Mouse (Mus musculus): Measurements from ENCODE around the gene Hspa1a. TPM values are rescaled to one million over a fixed set of nuclear protein-coding genes. Genes with fewer than 3 reads are reported as not detected.
"Not testable (repeated sequence)": the region's sequence is repeated elsewhere in the genome, so short reads cannot be mapped to it uniquely, and the experiment has no call there.

The Hspa1a gene
- polyA plus RNA-seq, 1 experiment from 2014 or later = 19.3 TPM

DNA sequence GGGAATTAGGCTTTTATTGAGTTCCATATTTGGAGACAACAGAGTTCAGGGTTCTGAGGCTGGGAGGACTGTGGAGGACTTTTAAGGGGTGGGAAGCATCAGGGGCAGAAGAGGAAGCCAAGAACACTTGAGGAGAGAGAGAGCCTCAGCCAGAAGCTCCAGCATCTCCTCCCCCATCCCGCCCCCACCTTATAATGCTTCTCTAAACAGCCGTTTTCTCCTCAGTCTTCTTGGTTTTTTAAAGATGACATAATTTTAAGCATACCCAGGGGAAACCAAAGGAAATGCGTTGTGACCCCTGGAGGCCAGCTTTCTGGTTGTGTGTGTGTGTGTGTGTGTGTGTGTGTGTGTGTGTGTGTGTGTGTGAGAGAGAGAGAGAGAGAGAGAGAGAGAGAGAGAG is 9.8 kb downstream of the Hspa1a start:
- H3K9me3 ChIP-seq (replicated peaks; ENCODE audit: control insufficient read depth, low read length, poor library complexity, severe bottlenecking) = no peaks in the 10 kb centered on the region
- no peak overlapping the region for H3K9ac ChIP-seq (ENCODE audit: low read depth, low read length)
- ATAC-seq = no peak
- H3K27me3 ChIP-seq (ENCODE audit: control insufficient read depth, insufficient read depth, low read depth, low read length) = peaks cover 10% of the 10 kb centered on the region
- H3K4me3 ChIP-seq (ENCODE audit: low read depth, low read length) = no peak overlapping the region
- no peaks in the 10 kb centered on the region for H3K36me3 ChIP-seq (ENCODE audit: control insufficient read depth, insufficient read depth, low read length)
- WGBS = 40% methylated on average over 3 of the region's 3 CpGs
- no peak overlapping the region for H3K4me2 ChIP-seq (ENCODE audit: low read length)
- no peak overlapping the region for H3K27ac ChIP-seq (ENCODE audit: low read length)
- H3K4me1 ChIP-seq (ENCODE audit: control insufficient read depth, insufficient read depth, low read length) = peaks cover 5% of the 10 kb centered on the region

DNA sequence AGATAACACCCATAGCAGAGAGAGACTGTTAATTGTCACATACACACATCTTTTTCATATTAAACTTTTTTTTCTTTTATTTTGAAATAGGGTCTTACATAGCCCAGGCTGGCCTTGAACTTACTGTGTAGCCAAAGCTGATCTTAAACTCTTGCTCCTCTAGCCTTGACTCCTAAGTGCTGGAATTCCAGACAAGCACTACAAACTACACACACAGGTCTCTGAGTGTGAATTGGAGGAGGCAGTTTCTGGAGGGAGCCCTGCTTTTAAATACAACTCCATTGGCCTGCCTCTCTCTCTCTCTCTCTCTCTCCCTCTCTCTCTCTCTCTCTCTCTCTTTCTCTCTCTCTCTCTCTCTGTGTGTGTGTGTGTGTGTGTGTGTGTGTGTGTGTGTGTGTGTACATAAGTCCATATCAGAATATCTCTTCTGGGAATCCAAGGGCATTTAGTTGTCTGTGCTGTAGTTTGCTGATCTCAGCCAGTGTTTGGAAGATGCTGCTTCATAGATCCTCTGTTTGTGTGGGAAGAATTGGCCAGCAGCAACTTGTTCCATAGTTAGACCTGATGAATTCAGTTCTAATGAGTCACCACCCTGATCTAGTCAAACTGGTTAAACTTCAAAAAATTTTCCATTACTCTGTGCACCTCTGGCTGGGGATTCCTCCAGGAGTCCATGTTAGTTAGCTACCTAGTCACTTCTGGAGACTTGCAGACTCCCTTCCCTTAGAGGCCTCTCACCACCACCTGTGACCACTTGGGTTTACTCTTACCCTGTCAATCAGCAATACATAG is 11.1 kb downstream of the Hspa1a start:
- no peak overlapping the region for H3K4me2 ChIP-seq (ENCODE audit: low read length)
- no peak overlapping the region for H3K27ac ChIP-seq (ENCODE audit: low read length)
- H3K27me3 ChIP-seq (ENCODE audit: control insufficient read depth, insufficient read depth, low read depth, low read length) = peaks cover 10% of the 10 kb centered on the region
- ATAC-seq = no peak
- H3K9ac ChIP-seq (ENCODE audit: low read depth, low read length) = no peak overlapping the region
- no peaks in the 10 kb centered on the region for H3K36me3 ChIP-seq (ENCODE audit: control insufficient read depth, insufficient read depth, low read length)
- H3K4me1 ChIP-seq (ENCODE audit: control insufficient read depth, insufficient read depth, low read length) = peaks cover 5% of the 10 kb centered on the region
- no peak overlapping the region for H3K4me3 ChIP-seq (ENCODE audit: low read depth, low read length)
- no peaks in the 10 kb centered on the region for H3K9me3 ChIP-seq (replicated peaks; ENCODE audit: control insufficient read depth, low read length, poor library complexity, severe bottlenecking)

DNA sequence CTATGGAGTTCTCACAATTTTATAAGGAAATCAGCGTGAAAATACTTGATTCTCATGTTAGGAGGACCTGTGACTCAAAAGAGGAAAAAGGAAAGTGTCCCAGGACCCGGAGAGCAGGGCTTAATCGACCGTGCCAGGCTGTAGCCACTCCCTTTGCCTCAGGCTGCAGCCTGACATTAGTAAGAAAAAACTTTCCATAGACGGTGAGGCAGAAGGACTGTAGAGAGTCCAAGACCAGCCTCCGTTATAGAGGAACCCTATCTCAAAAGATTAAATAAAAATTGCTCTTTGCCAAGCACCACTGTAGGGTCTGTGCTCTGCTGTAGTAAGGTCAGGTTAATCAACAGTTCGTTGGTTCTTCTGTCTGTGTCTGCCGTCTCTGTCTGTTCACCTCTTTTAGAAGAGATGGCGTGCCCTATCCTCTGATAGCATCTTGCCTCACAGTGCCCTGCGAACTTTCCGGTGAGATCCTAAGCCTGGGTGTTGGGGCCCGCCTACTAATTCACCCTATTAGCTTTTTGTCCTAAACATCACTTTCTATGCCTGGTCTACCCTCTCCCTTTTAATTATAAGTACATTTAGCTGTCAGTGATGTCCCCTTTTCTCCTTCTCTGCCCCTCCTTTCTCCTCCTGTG is 12.0 kb downstream of the Hspa1a start:
- WGBS = 13% methylated on average over 12 of the region's 12 CpGs
- Histone ChIP-seq H3K4me3 (ENCODE audit: low read depth, low read length) (peak overlapping the region; percentile 48), H3K9me3 (replicated peaks; ENCODE audit: control insufficient read depth, low read length, poor library complexity, severe bottlenecking) (no peaks in the 10 kb centered on the region), H3K9ac (ENCODE audit: low read depth, low read length) (no peak overlapping the region), H3K4me1 (ENCODE audit: control insufficient read depth, insufficient read depth, low read length) (peaks cover 5% of the 10 kb centered on the region), H3K36me3 (ENCODE audit: control insufficient read depth, insufficient read depth, low read length) (no peaks in the 10 kb centered on the region), H3K4me2 (ENCODE audit: low read length) (peak overlapping the region; percentile 88), H3K27ac (ENCODE audit: low read length) (no peak overlapping the region), H3K27me3 (ENCODE audit: control insufficient read depth, insufficient read depth, low read depth, low read length) (peaks cover 10% of the 10 kb centered on the region)
- no peak for ATAC-seq

DNA sequence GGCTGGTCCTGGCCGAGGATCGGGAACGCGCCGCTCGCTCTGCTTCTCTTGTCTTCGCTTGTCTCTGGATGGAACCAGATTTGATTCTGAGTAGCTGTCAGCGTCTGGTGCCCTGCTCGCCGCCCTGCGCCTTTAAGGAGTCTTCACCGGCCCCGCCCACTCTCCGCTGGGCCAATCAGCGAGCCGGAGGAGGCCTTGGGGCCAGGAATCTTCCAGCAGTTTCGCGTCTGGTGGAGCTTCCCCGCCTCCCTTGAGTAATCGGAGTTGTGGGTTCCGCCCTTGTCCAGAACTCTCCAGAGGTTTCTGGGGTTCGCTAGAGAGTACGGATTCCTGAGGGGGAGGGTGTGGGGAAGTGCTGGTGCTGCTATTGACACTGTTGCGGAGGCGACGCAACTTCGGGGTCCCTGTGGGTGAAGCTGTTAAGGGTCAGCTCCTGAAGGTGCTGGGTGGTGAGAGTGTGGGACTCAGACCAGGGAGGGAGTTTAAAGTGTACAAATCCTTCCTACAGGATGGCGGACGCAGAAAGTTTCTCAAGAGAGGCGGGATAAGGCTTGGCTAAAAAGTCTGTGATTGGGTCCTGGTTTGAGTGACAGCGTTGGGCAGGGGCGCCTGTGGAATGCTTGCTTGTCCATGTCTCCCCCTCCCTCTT is 12.7 kb downstream of the Hspa1a start, which contains the start of gene Hspa1b:
Gene Hspa1b, minus strand, starts transcription at position 109 of the 649 bp plus-strand sequence.
- H3K36me3 ChIP-seq (ENCODE audit: control insufficient read depth, insufficient read depth, low read length); H3K9me3 ChIP-seq (replicated peaks; ENCODE audit: control insufficient read depth, low read length, poor library complexity, severe bottlenecking); H3K27me3 ChIP-seq (ENCODE audit: control insufficient read depth, insufficient read depth, low read depth, low read length); H3K4me1 ChIP-seq (ENCODE audit: control insufficient read depth, insufficient read depth, low read length): not testable (repeated sequence)
- Histone ChIP-seq H3K9ac (ENCODE audit: low read depth, low read length) (peak within 1 kb of the TSS; percentile 34), H3K27ac (ENCODE audit: low read length) (peak within 1 kb of the TSS; percentile 64), H3K4me2 (ENCODE audit: low read length) (peak within 1 kb of the TSS; percentile 88), H3K4me3 (ENCODE audit: low read depth, low read length) (peak within 1 kb of the TSS; percentile 48)
- WGBS = under 1% methylated on average over 27 of the region's 32 CpGs
- peak; percentile 91 for ATAC-seq

DNA sequence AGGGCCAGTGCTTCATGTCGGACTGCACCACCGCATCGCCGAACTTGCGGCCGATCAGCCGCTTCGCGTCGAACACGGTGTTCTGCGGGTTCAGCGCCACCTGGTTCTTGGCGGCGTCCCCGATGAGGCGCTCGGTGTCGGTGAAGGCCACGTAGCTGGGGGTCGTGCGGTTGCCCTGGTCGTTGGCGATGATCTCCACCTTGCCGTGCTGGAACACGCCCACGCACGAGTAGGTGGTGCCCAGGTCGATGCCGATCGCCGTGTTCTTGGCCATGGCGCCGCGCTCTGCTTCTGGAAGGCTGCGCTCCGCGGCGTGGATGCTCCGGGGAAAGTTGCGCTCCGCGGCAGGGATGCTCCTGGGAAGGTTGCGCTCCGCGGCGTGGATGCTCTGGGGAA is 13.2 kb downstream of the Hspa1a start:
- not testable (repeated sequence) for H3K36me3 ChIP-seq (ENCODE audit: control insufficient read depth, insufficient read depth, low read length); H3K27me3 ChIP-seq (ENCODE audit: control insufficient read depth, insufficient read depth, low read depth, low read length); H3K27ac ChIP-seq (ENCODE audit: low read length); H3K9me3 ChIP-seq (replicated peaks; ENCODE audit: control insufficient read depth, low read length, poor library complexity, severe bottlenecking); H3K4me1 ChIP-seq (ENCODE audit: control insufficient read depth, insufficient read depth, low read length)
- WGBS = under 1% methylated on average over 23 of the region's 47 CpGs
- ATAC-seq = peak; percentile 69
- H3K9ac ChIP-seq (ENCODE audit: low read depth, low read length) = peak overlapping the region; percentile 34; the same call in 1 of the 2 replicates
- peak overlapping the region; percentile 48 for H3K4me3 ChIP-seq (ENCODE audit: low read depth, low read length)
- H3K4me2 ChIP-seq (ENCODE audit: low read length) = peak overlapping the region; percentile 88

DNA sequence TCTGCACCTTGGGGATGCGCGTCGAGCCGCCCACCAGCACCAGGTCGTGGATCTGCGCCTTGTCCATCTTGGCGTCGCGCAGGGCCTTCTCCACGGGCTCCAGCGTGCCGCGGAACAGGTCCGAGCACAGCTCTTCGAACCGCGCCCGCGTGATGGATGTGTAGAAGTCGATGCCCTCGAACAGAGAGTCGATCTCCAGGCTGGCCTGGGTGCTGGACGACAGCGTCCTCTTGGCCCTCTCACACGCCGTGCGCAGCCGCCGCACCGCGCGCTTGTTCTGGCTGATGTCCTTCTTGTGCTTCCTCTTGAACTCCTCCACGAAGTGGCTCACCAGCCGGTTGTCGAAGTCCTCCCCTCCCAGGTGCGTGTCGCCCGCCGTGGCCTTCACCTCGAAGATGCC is 14.0 kb downstream of the Hspa1a start:
- WGBS = 31% methylated on average over 23 of the region's 40 CpGs
- H3K4me1 ChIP-seq (ENCODE audit: control insufficient read depth, insufficient read depth, low read length); H3K4me3 ChIP-seq (ENCODE audit: low read depth, low read length); H3K4me2 ChIP-seq (ENCODE audit: low read length); H3K27ac ChIP-seq (ENCODE audit: low read length); H3K27me3 ChIP-seq (ENCODE audit: control insufficient read depth, insufficient read depth, low read depth, low read length); ATAC-seq; H3K9me3 ChIP-seq (replicated peaks; ENCODE audit: control insufficient read depth, low read length, poor library complexity, severe bottlenecking); H3K9ac ChIP-seq (ENCODE audit: low read depth, low read length); H3K36me3 ChIP-seq (ENCODE audit: control insufficient read depth, insufficient read depth, low read length): not testable (repeated sequence)

DNA sequence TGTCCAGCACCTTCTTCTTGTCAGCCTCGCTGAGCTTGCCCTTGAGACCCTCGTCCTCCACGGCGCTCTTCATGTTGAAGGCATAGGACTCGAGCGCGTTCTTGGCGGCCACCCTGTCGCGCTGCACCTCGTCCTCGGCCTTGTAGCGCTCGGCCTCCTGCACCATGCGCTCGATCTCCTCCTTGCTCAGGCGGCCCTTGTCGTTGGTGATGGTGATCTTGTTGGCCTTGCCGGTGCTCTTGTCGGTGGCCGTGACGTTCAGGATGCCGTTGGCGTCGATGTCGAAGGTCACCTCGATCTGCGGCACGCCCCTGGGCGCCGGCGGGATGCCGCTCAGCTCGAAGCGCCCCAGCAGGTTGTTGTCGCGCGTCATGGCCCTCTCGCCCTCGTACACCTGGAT is 14.7 kb downstream of the Hspa1a start:
- not testable (repeated sequence) for H3K36me3 ChIP-seq (ENCODE audit: control insufficient read depth, insufficient read depth, low read length); H3K4me1 ChIP-seq (ENCODE audit: control insufficient read depth, insufficient read depth, low read length); H3K27ac ChIP-seq (ENCODE audit: low read length); ATAC-seq; H3K4me2 ChIP-seq (ENCODE audit: low read length); H3K9ac ChIP-seq (ENCODE audit: low read depth, low read length); H3K27me3 ChIP-seq (ENCODE audit: control insufficient read depth, insufficient read depth, low read depth, low read length); H3K9me3 ChIP-seq (replicated peaks; ENCODE audit: control insufficient read depth, low read length, poor library complexity, severe bottlenecking); H3K4me3 ChIP-seq (ENCODE audit: low read depth, low read length)
- WGBS = 20% methylated on average over 33 of the region's 40 CpGs

DNA sequence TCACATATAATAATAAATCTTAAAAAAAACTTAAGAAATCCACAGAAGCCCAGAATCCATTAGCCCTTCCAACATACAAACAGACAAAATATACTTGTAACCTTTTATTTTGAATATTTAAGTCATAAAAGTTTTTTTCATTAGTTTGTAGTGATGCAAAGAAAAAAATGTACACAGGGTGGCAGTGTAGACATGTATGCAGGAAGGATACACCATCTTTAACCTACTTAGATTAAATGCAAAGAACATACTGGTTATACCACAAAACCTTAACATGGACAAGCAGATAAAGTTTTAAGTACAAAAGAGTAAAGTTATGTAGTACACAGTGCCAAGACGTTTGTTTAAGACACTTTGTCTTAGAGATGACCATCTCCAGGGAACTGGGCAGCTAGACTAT is 15.6 kb downstream of the Hspa1a start:
- no peak for ATAC-seq
- no peak overlapping the region for H3K4me3 ChIP-seq (ENCODE audit: low read depth, low read length)

DNA sequence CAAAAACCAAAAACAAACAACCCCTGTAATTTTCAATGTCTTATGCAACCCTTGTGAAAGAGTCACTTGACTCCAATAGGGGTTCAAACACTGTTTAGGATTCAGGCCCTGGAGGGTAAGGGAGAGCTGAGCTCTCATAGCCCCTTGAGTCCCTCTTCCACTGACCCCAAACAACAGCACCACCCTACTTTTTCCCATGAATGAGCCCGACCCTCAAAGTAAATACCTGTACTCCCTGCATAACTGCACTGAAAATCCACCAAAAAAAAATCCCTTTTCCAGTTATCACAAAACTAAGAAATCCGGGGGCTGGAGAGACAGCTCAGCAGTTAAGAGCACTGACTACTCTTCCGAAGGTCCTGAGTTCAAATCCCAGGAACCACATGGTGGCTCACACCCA is 16.1 kb downstream of the Hspa1a start:
- Histone ChIP-seq H3K9ac (ENCODE audit: low read depth, low read length) (no peak overlapping the region), H3K4me1 (ENCODE audit: control insufficient read depth, insufficient read depth, low read length) (peaks cover 9% of the 10 kb centered on the region), H3K9me3 (replicated peaks; ENCODE audit: control insufficient read depth, low read length, poor library complexity, severe bottlenecking) (no peaks in the 10 kb centered on the region), H3K36me3 (ENCODE audit: control insufficient read depth, insufficient read depth, low read length) (no peaks in the 10 kb centered on the region), H3K27me3 (ENCODE audit: control insufficient read depth, insufficient read depth, low read depth, low read length) (peaks cover 7% of the 10 kb centered on the region), H3K4me3 (ENCODE audit: low read depth, low read length) (no peak overlapping the region), H3K4me2 (ENCODE audit: low read length) (no peak overlapping the region), H3K27ac (ENCODE audit: low read length) (no peak overlapping the region)
- 85% methylated on average over 3 of the region's 3 CpGs for WGBS
- ATAC-seq = no peak

More for the DNA sequence above, 15.6 kb downstream of the Hspa1a start:
- no peak overlapping the region for H3K27ac ChIP-seq (ENCODE audit: low read length)
- H3K9ac ChIP-seq (ENCODE audit: low read depth, low read length) = no peak overlapping the region
- 36% methylated on average over 1 of the region's 1 CpGs for WGBS
- H3K4me1 ChIP-seq (ENCODE audit: control insufficient read depth, insufficient read depth, low read length) = peaks cover 5% of the 10 kb centered on the region
- peaks cover 7% of the 10 kb centered on the region for H3K27me3 ChIP-seq (ENCODE audit: control insufficient read depth, insufficient read depth, low read depth, low read length)
- H3K4me2 ChIP-seq (ENCODE audit: low read length) = no peak overlapping the region
- H3K9me3 ChIP-seq (replicated peaks; ENCODE audit: control insufficient read depth, low read length, poor library complexity, severe bottlenecking) = no peaks in the 10 kb centered on the region
- H3K36me3 ChIP-seq (ENCODE audit: control insufficient read depth, insufficient read depth, low read length) = no peaks in the 10 kb centered on the region
